Mouse (Mus musculus) G1E-ER4 (cell line): ENCODE data around the gene Ksr2. TPM values are rescaled to one million over a fixed set of nuclear protein-coding genes. Genes with fewer than 3 reads are reported as not detected.

Experiments used
- GATA1 ChIP-seq: IDR thresholded peaks from one replicate; pipeline ENCODE4 v1.8.0; 2012; ENCODE audit warnings: low read length, inconsistent platforms
- polyA plus RNA-seq: library from polyadenylated mRNA; stranded (reverse); fragments of >175 nt; gene quantifications from 2 replicates; pipeline ENCODE4 v1.2.3, GENCODE M21; 2012

Ksr2 gene
- polyA plus RNA-seq, 1 experiment: not detected

- TF ChIP-seq GATA1: no peak
Observed at GRCm38 (mm10) chr5:117802071-117802521, 388.3 kb downstream of the Ksr2 start.

- no peak for TF ChIP-seq GATA1
Observed at GRCm38 (mm10) chr5:117803551-117803950, 389.8 kb downstream of the Ksr2 start.

- no peak for TF ChIP-seq GATA1
Observed at GRCm38 (mm10) chr5:117810930-117811329, 397.1 kb downstream of the Ksr2 start.

- no peak for TF ChIP-seq GATA1
Observed at GRCm38 (mm10) chr5:117818800-117819199, 405.0 kb downstream of the Ksr2 start.

- no peak for TF ChIP-seq GATA1
Observed at GRCm38 (mm10) chr5:117820445-117820844, 406.6 kb downstream of the Ksr2 start.

GRCm38 (mm10) chr5:117823811-117824210, 410.0 kb downstream of the Ksr2 start:
- TF ChIP-seq GATA1: no peak

GRCm38 (mm10) chr5:117824486-117824885, 410.7 kb downstream of the Ksr2 start:
- no peak for TF ChIP-seq GATA1

Other genes with a start within 250 kb of the Ksr2 start
- 1,402 and 2,219 TPM in 2 replicates for gene Pebp1, start 126.4 kb upstream of the Ksr2 start, polyA plus RNA-seq
- 0.04 and 0.08 TPM in 2 replicates for gene Vsig10, start 94.9 kb upstream of the Ksr2 start, polyA plus RNA-seq
- 46.9 and 58.1 TPM in 2 replicates for gene Wsb2, start 56.7 kb upstream of the Ksr2 start, polyA plus RNA-seq
- gene Rfc5, start 25.0 kb upstream of the Ksr2 start, polyA plus RNA-seq: 162 and 185 TPM in 2 replicates